ENCODE assay signal across 8 mouse cellular contexts in the genomic region with DNA sequence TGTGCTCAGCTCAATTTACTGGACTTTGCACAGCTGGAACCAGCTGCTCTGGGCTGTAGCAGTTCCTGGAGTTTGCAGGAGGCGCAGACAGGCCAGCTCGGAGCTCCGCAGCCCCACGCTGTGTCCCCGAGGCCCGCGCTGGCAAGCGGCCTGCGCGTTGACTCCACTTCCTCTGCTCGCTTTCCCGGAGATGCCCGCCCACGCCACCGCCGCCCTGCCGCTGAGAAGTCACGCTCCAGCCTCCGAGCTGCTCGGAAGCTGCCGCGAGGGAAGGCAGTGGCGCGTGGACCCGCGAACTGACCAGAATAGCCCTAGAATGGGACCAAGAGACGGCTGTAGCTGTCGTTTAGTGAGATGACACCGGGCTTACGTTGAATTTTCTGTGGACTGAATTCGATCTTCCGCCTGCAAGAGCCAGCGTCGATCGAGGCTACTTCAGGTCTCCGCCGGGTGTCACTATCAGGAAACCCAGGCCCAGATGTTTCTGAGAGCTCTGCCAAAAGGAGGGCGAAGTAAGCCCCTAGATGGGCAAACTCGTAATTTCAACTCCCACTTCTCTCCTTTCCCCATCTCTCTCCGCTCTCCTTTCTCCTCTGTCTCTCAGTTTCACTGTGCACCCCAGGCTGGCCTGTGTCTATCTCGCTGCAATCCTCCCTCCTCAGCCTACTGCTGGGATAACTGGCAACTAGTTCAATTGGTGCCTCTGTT. TPM values are rescaled to one million over a fixed set of nuclear protein-coding genes. Genes with fewer than 3 reads are reported as not detected.
A peak's percentile ranks its signal among the peaks of the same experiment; 100 is the strongest.
DNase-seq lines count a peak whose midpoint lies in the region; ATAC-seq and TF ChIP-seq lines count a peak whose summit lies in the region.

No protein-coding gene starts in this region.

- H3K4me3 ChIP-seq in hindbrain, embryonic 15.5 days, result peak overlapping the region; percentile 44
- H3K4me3 ChIP-seq in left cerebral cortex, adult 2 months, result peak overlapping the region; percentile 38
- peak overlapping the region; percentile 67 for H3K4me3 ChIP-seq in macrophage (ENCODE audit: inconsistent target)

- intact Hi-C loops in left cerebral cortex, adult 2 months (cut with DNase I), result loop anchor here (2.0 kb wide), 1 partner anchor 27 kb away; a partner anchor contains a TSS

- DNase-seq in T-cell, adult 2 months (ENCODE audit: low spot score), result peak; percentile 85
- DNase-seq in cerebellum, postnatal 36 days, result peak; percentile 69 to 73
- DNase-seq in frontal cortex, postnatal 36 days (ENCODE audit: low spot score in 2 of 2), result peak; percentile 81 to 86
- peak; percentile 83 to 85 for DNase-seq in left cerebral cortex, adult 2 months (ENCODE audit: extremely low spot score in 1 of 2, low spot score in 2 of 2)
- DNase-seq in right cerebral cortex, adult 2 months (ENCODE audit: low spot score in 2 of 2), result peak; percentile 85 to 87
- DNase-seq in urinary bladder, postnatal 10 days (ENCODE audit: low spot score), result peak; percentile 27

- peak overlapping the region; percentile 92 for H3K4me2 ChIP-seq in hindbrain, embryonic 15.5 days

- peak; percentile 49 for ATAC-seq in hindbrain, embryonic 15.5 days (ENCODE audit: low FRiP score, low read depth)

- H3K4me1 ChIP-seq in hindbrain, embryonic 15.5 days (replicated peaks), result peaks cover 20% of the 10 kb centered on the region

- H3K27ac ChIP-seq in hindbrain, embryonic 15.5 days (replicated peaks), result no peak overlapping the region
- H3K27ac ChIP-seq in left cerebral cortex, adult 2 months, result peak overlapping the region; percentile 29; the same call in 1 of the 2 replicates
- peak overlapping the region; percentile 99 for H3K27ac ChIP-seq in macrophage

- 3% methylated on average over 41 of the region's 41 CpGs for WGBS in hindbrain, embryonic 15.5 days
- 1% methylated on average over 41 of the region's 41 CpGs for WGBS in macrophage (ENCODE audit: missing documents)

- H3K79me2 ChIP-seq in macrophage (ENCODE audit: inconsistent target), result no peaks in the 10 kb centered on the region

- peaks cover 34% of the 10 kb centered on the region for H3K27me3 ChIP-seq in hindbrain, embryonic 15.5 days

- no peaks in the 10 kb centered on the region for H3K36me3 ChIP-seq in hindbrain, embryonic 15.5 days
- H3K36me3 ChIP-seq in macrophage (ENCODE audit: inconsistent target), result no peaks in the 10 kb centered on the region

- H3K9me3 ChIP-seq in hindbrain, embryonic 15.5 days, result no peaks in the 10 kb centered on the region

- TF ChIP-seq CTCF in left cerebral cortex, adult 2 months (IDR thresholded peaks at IDR 0.05), result no peak; the same call in 1 of the 2 replicates

- H3K9ac ChIP-seq in hindbrain, embryonic 15.5 days, result peak overlapping the region; percentile 42

RNA-seq across cellular contexts. Expression of a gene that starts 27.1 kb away (rescaled TPM):
- 81.0 and 84.0 TPM in 2 replicates for polyA plus RNA-seq in hindbrain, embryonic 15.5 days (2015; fragmentation: Nextera tagmentation; extraction: Ambion mirVana)
- total RNA-seq in left cerebral cortex, adult 2 months (2021), result 100 to 1,000 TPM; 121 to 129 TPM
- total RNA-seq in macrophage (2018; cell fraction: chromatin; rRNA removed), result 100 to 1,000 TPM; 114 to 380 (median 155) TPM
- 100 to 1,000 TPM; 105 to 202 (median 138) TPM for total RNA-seq in macrophage (2018; cell fraction: cytosol; rRNA removed)
- 100 to 1,000 TPM; 109 to 435 (median 150) TPM for total RNA-seq in macrophage (2018; cell fraction: nucleus; rRNA removed)
- 98.9 to 118 TPM (median 106 TPM) in 3 replicates for polyA plus RNA-seq in macrophage (2018)

Comparison
In these comparisons a context has a peak if more than half of its experiments do, and no peak if none do; other contexts are left out.
1. DNase-seq: peak in every context shown above with its lines; median percentile 86 in right cerebral cortex, adult 2 months; 85 in T-cell, adult 2 months; 84 in left cerebral cortex, adult 2 months; 84 in frontal cortex, postnatal 36 days; 71 in cerebellum, postnatal 36 days; 27 in urinary bladder, postnatal 10 days.